Mouse (Mus musculus) stomach, postnatal 0 days (tissue): Measurements from ENCODE around the gene Reln.

ENCODE experiments used
- CTCF ChIP-seq: IDR thresholded peaks from 2 replicates; pipeline ENCODE4 v1.5.1; 2016; ENCODE audit warnings: antibody characterized with exemption, low read depth, mild to moderate bottlenecking, moderate library complexity
- EP300 ChIP-seq: optimal IDR thresholded peaks from 2 replicates; pipeline ENCODE3; 2016; ENCODE audit warnings: antibody characterized with exemption

DNA sequence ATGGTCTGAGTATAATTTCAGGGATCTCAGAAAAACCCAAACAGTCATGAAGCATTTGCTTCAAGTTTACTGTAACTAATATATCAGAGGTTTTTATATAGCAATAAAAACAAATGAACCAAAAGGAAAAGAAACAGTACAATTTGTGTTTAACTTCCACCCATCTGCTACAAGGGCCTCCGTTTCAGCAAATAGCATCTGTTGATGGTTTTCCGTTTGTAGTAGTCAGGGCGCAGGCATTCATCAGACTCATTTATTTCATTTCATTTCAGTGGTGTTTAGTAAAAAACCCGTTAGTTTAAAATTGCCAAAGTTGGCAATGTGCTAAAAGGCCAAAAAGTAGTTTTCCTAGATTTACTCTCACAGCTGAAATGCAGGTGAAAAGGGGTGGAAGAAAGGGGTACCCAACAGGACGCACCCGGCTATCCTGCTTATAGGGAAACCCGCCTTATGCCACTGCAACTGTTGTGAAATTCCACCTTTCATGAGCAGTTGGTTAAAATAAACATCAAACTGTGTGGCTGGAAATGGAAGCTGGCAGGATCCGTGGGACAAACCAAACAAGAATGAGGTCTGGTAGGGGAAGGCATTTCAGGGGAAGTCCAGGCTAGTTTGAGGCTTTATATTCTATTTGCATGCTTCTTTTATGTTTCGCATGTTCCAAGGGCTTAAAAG is 237.6 kb downstream of the Reln start:
- no peak for TF ChIP-seq CTCF
- no peak for TF ChIP-seq EP300
